Mouse (Mus musculus) hindbrain, embryonic 14.5 days (tissue): ENCODE measurements around the gene Gpd1l. TPM values are rescaled to one million over a fixed set of nuclear protein-coding genes. Genes with fewer than 3 reads are reported as not detected.

Source experiments
- ATAC-seq: fragments of 200-750 bp; cut with Nextera tagmentation; 2 replicates; pipeline ENCODE4 v1.8.0; 2017; ENCODE audit warnings: moderate number of reproducible peaks, mild to moderate bottlenecking, moderate TSS enrichment, moderate library complexity; ENCODE audit not compliant: low FRiP score
- DNase-seq: peaks from one replicate; pipeline ENCODE4 v3.0.0-alpha.2; 2015; ENCODE audit warnings: low spot score
- H3K27ac ChIP-seq: fragments of 300-500 bp; sonication (generic); 2 replicates; pipeline ENCODE4 v1.5.1; 2014; ENCODE audit warnings: mild to moderate bottlenecking, moderate library complexity
- H3K27me3 ChIP-seq: fragments of 300-500 bp; sonication (generic); 2 replicates; pipeline ENCODE4 v1.6.1; 2014; ENCODE audit warnings: mild to moderate bottlenecking, low read length, mixed read lengths; ENCODE audit not compliant: control insufficient read depth, insufficient read depth
- H3K36me3 ChIP-seq: fragments of 300-500 bp; sonication (generic); replicated peaks from 2 replicates; pipeline ENCODE4 v1.6.1; 2014; ENCODE audit not compliant: control insufficient read depth, insufficient read depth
- H3K4me1 ChIP-seq: fragments of 300-500 bp; sonication (generic); replicated peaks from 2 replicates; pipeline ENCODE4 v1.6.1; 2014; ENCODE audit warnings: antibody characterized with exemption, low read length, mixed read lengths; ENCODE audit not compliant: control insufficient read depth, insufficient read depth
- H3K4me2 ChIP-seq: fragments of 300-500 bp; sonication (generic); replicated peaks from 2 replicates; pipeline ENCODE4 v1.6.1; 2014; ENCODE audit warnings: mild to moderate bottlenecking, moderate library complexity
- H3K4me3 ChIP-seq: fragments of 300-500 bp; sonication (generic); replicated peaks from 2 replicates; pipeline ENCODE4 v1.5.1; 2014; ENCODE audit warnings: mild to moderate bottlenecking, low read length
- H3K9ac ChIP-seq: fragments of 300-500 bp; sonication (generic); 2 replicates; pipeline ENCODE4 v1.6.1; 2014
- H3K9me3 ChIP-seq: fragments of 300-500 bp; sonication (generic); 2 replicates; pipeline ENCODE4 v1.6.1; 2016; ENCODE audit warnings: low read length; ENCODE audit not compliant: control insufficient read depth
- WGBS: fragments of 180-500 bp; shearing (Covaris S2); extraction: QIAGEN DNeasy Blood & Tissue Kit; methylation state at CpG from one replicate; pipeline ENCODE4 v1.1.7; 2014; 5-methylcytosine and 5-hydroxymethylcytosine counted together
- polyA plus RNA-seq: library from polyadenylated mRNA; unstranded; fragments of >200 nt; fragmentation: Nextera tagmentation; extraction: Ambion mirVana; gene quantifications from 2 replicates; pipeline ENCODE4 v1.2.1, GENCODE M21; 2014

Gpd1l gene
- polyA plus RNA-seq, 1 experiment from 2014 or later: 21.0 TPM

DNA sequence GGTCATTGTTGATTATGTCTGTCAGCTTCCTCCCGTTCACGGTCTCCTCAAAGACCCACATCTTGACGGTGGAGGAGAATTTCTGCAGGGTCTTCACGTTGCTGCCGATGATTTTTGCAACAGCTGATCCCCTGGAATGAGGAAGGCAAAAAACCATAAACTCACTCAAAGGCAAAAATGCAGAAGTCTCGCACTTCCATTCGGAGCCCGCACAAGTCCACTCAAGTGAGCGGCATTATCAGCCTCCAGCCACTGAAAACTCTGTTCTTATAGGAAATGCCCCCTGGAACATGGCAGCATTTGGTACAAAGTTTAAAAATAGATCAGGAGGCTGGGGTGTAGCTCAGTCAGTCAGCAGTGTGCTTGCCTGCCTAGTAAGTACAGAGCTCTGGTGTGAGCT is 13.2 kb downstream of the Gpd1l start:
- peaks cover 30% of the 10 kb centered on the region for H3K36me3 ChIP-seq
- ATAC-seq: no peak
- no peaks in the 10 kb centered on the region for H3K27me3 ChIP-seq

DNA sequence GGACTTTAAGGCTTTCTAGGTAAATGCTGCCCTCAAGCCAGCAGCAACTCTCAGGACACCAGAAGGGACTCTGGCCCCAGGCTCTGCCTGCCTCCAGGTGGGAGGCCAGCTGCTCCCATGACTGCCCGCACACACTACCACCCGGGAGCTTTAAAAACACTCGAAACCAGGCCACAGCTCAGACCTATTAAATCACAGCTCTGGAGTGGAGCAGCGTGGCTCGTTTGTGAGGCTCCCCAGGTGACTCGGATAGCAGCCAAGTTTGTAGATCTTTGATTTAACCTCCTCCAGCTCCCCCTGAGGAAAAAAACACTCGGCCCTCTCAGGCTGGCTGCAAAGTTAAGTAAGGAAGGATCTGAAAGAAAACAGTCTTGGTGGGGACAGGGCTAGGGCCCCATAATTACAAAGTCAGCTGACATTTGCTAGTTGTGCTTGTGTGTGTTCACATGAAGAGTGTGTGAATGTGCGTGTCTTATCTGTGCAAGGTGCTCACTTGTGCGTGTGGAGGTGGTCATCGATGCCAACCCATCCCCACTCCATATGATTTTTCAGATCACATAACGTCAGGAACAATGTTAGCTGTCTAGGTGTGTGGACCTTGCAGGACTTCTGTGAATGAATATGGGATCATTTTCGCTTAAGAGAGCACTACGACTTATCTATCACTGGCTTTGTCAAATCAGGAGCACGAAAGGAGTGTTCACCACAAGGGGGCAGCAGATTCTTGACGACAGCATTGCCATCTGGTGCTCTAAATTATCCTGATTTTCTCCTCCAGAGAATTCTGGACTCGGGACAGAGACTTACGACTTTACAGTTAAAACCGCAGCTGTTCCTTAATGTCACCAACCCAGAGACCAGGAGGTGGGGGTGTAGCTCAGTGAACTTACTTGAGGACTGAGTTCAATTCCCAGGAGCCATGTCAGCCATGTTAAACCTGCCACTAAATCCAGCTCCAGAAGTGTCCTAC is 20.8 kb downstream of the Gpd1l start:
- H3K4me3 ChIP-seq: no peak overlapping the region
- no peak; the same call in 1 of the 2 replicates for ATAC-seq
- WGBS: 49% methylated on average over 18 of the region's 18 CpGs
- no peaks in the 10 kb centered on the region for H3K9me3 ChIP-seq
- no peaks in the 10 kb centered on the region for H3K27me3 ChIP-seq
- no peak overlapping the region for H3K9ac ChIP-seq
- 0 out of 2 replicates have a peak overlapping the region, but pooled peaks have one; percentile 51 for H3K27ac ChIP-seq
- no peak overlapping the region for H3K4me2 ChIP-seq
- DNase-seq: peak; percentile 93
- no peaks in the 10 kb centered on the region for H3K4me1 ChIP-seq
- H3K36me3 ChIP-seq: peaks cover 56% of the 10 kb centered on the region

More for the DNA sequence above, 13.2 kb downstream of the Gpd1l start:
- 88% methylated on average over 9 of the region's 9 CpGs for WGBS
- Histone ChIP-seq H3K4me1 (no peaks in the 10 kb centered on the region; the same call in 1 of the 2 replicates), H3K4me3 (no peak overlapping the region), H3K9ac (no peak overlapping the region), H3K4me2 (no peak overlapping the region), H3K27ac (no peak overlapping the region), H3K9me3 (no peaks in the 10 kb centered on the region)
- no peak for DNase-seq

DNA sequence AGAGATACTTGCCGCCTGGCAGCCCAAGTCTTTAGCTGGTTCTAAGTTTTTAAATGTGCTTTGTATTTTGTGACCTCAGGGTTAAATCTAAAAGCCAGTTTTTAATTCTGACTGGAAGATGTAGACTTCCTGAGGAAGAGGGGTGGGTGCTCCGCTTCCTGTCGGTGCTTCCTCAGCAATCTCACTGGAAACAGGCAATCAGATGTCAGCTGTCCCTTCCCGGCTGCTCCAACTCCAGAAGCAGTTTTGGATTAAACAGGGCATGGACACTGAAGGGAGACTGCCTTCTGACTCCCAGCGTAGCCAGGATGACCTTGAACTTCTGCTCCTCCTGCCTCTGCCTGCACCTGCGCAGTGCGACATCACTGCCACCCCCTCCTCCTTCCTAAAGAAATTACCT is 26.3 kb downstream of the Gpd1l start:
- no peak for DNase-seq
- WGBS: 84% methylated on average over 7 of the region's 7 CpGs

DNA sequence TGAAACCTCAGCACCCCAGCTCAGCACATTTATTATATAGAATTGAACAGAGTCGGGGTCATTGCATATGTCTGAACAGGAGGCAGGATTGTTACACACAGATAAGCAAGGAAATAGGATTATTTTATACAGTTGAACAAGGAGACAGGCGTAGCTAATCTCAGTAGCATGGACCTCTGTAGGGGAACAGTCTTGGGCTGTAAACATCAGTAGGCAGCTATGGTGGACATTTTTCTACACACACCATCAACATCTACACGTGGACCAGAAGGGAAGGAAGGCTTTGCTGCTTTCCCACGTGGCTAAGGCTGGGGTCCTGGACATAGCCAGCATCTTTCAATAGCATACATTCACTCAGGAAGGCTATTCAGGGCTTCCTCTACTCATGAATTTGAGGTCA is 37.9 kb downstream of the Gpd1l start:
- no peak overlapping the region for H3K9ac ChIP-seq
- H3K4me2 ChIP-seq: no peak overlapping the region
- H3K9me3 ChIP-seq: no peaks in the 10 kb centered on the region
- no peaks in the 10 kb centered on the region for H3K36me3 ChIP-seq
- H3K27me3 ChIP-seq: no peaks in the 10 kb centered on the region
- H3K4me1 ChIP-seq: no peaks in the 10 kb centered on the region
- H3K4me3 ChIP-seq: no peak overlapping the region
- DNase-seq (no peak), ATAC-seq (no peak)
- 78% methylated on average over 4 of the region's 4 CpGs for WGBS
- H3K27ac ChIP-seq: no peak overlapping the region

More for the DNA sequence above, 26.3 kb downstream of the Gpd1l start:
- H3K36me3 ChIP-seq: peaks cover 32% of the 10 kb centered on the region
- H3K9me3 ChIP-seq: no peaks in the 10 kb centered on the region
- no peaks in the 10 kb centered on the region for H3K4me1 ChIP-seq
- no peak overlapping the region for H3K27ac ChIP-seq
- ATAC-seq: no peak
- no peak overlapping the region for H3K4me2 ChIP-seq
- no peaks in the 10 kb centered on the region for H3K27me3 ChIP-seq
- H3K4me3 ChIP-seq: no peak overlapping the region
- no peak overlapping the region for H3K9ac ChIP-seq

DNA sequence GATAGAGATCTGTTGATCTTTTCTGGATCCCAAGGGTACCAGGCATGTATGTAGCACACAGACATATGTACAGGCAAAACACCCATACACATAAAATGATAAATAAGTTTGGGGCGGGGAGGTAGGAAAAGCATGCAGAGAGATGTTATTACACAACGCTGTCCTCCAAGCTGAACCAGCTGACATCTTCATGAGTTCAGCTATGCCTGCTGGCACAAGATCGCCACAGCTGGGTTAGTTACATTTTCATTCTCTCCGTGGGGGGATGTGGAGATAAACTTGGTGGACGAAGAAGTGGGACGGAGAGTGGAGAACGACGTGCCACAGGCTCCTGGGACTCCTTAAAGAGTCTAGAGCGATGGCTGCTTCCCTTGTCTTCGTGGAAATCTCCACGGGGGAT is 40.8 kb downstream of the Gpd1l start:
- ATAC-seq (no peak), DNase-seq (no peak)
- Histone ChIP-seq H3K9me3 (no peaks in the 10 kb centered on the region), H3K4me1 (no peaks in the 10 kb centered on the region), H3K4me3 (no peak overlapping the region), H3K27ac (no peak overlapping the region), H3K9ac (no peak overlapping the region), H3K4me2 (no peak overlapping the region), H3K27me3 (no peaks in the 10 kb centered on the region), H3K36me3 (no peaks in the 10 kb centered on the region)
- 84% methylated on average over 11 of the region's 11 CpGs for WGBS

DNA sequence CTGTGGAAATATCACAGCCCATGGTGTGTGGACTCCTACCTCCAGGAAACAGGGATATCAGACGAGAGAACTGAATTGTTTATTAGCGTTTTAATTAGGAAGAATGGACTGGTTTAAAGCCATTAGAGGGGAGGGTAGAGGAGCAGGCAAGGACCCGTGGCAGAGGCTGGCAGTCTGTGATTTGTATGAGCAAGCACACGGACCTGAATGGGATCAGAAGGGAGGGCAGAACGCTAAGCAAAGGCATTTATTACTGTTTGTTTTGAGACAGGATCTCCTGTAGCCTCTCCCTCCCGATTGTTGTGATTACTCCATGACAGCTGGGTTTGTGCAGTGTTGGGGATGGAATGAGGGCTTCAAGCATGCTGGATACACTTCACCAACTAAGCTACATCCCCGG is 43.4 kb downstream of the Gpd1l start:
- ATAC-seq: no peak
- no peak for DNase-seq
- H3K4me2 ChIP-seq: no peak overlapping the region
- H3K4me1 ChIP-seq: no peaks in the 10 kb centered on the region
- 50% methylated on average over 7 of the region's 7 CpGs for WGBS
- no peaks in the 10 kb centered on the region for H3K9me3 ChIP-seq
- H3K4me3 ChIP-seq: no peak overlapping the region
- no peak overlapping the region for H3K9ac ChIP-seq
- no peaks in the 10 kb centered on the region for H3K36me3 ChIP-seq
- no peak overlapping the region for H3K27ac ChIP-seq
- H3K27me3 ChIP-seq: no peaks in the 10 kb centered on the region

DNA sequence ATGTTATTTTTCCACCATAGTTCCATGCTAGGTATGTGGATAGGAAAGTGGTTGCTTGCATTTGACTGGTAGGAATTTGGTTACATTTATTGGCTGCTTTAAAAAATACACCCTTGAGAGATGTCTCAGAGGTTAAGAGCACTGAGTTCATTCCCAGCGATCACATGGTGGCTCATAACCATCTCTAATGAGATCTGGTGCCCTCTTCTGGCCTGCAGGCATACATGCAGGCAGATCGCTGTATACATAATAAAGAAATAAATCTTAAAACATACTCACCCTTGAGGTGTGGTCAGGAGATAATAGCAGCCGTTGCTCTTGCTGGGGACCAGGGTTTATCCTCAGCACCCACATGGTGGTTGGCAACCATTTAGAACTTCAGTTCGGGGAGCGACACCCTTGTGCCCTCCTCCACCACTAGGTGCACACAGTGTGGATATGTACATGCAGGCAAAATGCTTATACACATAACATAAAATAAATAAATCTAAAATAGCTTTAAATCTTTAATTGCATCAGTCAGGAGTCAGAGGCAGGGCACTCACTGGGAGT is 44.9 kb downstream of the Gpd1l start:
- no peak for DNase-seq
- Histone ChIP-seq H3K4me1 (no peaks in the 10 kb centered on the region), H3K27ac (no peak overlapping the region), H3K9me3 (no peaks in the 10 kb centered on the region), H3K4me2 (no peak overlapping the region), H3K9ac (no peak overlapping the region), H3K36me3 (no peaks in the 10 kb centered on the region), H3K4me3 (no peak overlapping the region), H3K27me3 (no peaks in the 10 kb centered on the region)
- ATAC-seq: no peak
- 91% methylated on average over 5 of the region's 5 CpGs for WGBS

DNA sequence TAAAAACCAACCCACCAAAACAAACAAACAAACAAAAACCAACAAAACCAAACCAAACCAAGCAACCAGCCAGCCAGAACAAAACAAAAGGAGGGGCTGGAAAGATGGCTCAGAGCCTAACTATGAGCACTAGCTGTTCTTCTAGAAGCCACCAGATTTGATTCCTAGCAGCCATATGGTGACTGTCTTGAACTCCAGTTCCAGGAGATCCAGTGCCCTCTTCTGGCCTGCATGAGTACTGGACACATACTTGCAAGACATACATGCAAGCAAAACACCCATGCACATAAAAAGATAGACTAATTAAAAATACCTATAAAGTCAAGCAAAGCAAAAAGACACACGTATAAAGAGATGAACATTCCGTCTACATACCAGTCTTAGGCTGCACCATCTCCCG is 46.1 kb downstream of the Gpd1l start:
- no peak overlapping the region for H3K27ac ChIP-seq
- no peaks in the 10 kb centered on the region for H3K9me3 ChIP-seq
- H3K4me3 ChIP-seq: no peak overlapping the region
- H3K27me3 ChIP-seq: no peaks in the 10 kb centered on the region
- DNase-seq (no peak), ATAC-seq (no peak)
- H3K4me1 ChIP-seq: no peaks in the 10 kb centered on the region
- H3K36me3 ChIP-seq: no peaks in the 10 kb centered on the region
- H3K4me2 ChIP-seq: no peak overlapping the region
- no peak overlapping the region for H3K9ac ChIP-seq
- 94% methylated on average over 3 of the region's 3 CpGs for WGBS

DNA sequence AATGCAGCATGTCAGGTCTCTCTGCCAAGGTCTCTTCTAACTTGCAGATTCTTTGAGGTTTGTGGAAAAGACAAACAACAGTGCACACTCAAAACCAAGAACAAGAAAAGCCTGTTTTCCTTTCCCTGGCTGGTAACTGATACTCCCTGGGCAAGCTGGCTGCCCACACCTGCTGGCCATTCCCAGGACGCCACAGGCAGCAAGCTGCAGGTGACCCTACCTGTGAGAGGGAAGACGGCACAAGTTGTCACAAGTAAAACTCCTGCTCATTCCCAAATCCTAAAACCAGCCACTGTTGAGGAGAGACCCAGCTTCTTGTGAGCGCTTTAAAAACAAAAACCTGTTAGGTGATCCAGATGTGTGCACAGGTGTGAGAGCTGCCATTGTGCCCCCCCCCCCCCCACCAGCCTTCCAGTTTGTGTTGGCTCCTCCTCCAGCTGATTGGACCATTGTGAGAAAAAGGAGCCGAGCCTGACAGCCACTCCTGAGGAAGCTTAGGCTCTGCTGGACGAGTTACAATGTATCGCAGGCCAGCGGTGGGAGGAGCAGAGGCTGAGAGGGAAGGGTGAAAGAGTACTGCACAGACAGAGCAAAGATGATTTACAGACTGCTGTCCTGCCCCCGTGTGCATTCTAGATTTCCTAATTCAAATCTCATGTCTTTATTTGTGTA is 47.7 kb downstream of the Gpd1l start:
- Histone ChIP-seq H3K27me3 (no peaks in the 10 kb centered on the region), H3K4me3 (no peak overlapping the region), H3K4me1 (no peaks in the 10 kb centered on the region), H3K9me3 (no peaks in the 10 kb centered on the region), H3K27ac (no peak overlapping the region), H3K36me3 (no peaks in the 10 kb centered on the region), H3K9ac (no peak overlapping the region), H3K4me2 (no peak overlapping the region)
- no peak for DNase-seq
- no peak for ATAC-seq
- 41% methylated on average over 8 of the region's 8 CpGs for WGBS
